Mouse (Mus musculus): ENCODE measurements around the gene Sohlh1. TPM values are rescaled to one million over a fixed set of nuclear protein-coding genes. Genes with fewer than 3 reads are reported as not detected.

Gene Sohlh1
- polyA plus RNA-seq, 1 experiment: not detected

GRCm38 (mm10) chr2:25813364-25813763 is 33.7 kb downstream of the Sohlh1 start:
- no peaks in the 10 kb centered on the region for H3K4me1 ChIP-seq (ENCODE audit: control insufficient read depth, insufficient read depth, low read length)
- H3K4me3 ChIP-seq (ENCODE audit: insufficient read depth, low read length): no peak overlapping the region
- TF ChIP-seq CTCF (IDR thresholded peaks at IDR 0.05; ENCODE audit: borderline replicate concordance, insufficient read depth, low read length): peak; percentile 5; the same call in 1 of the 2 replicates
- TF ChIP-seq POLR2A (IDR thresholded peaks at IDR 0.05; ENCODE audit: low read depth, low read length): no peak
- H3K27ac ChIP-seq (ENCODE audit: insufficient read depth, low read length): no peak overlapping the region

GRCm38 (mm10) chr2:25811711-25812110 is 35.3 kb downstream of the Sohlh1 start:
- no peak overlapping the region for H3K27ac ChIP-seq (ENCODE audit: insufficient read depth, low read length)
- H3K4me1 ChIP-seq (ENCODE audit: control insufficient read depth, insufficient read depth, low read length): no peaks in the 10 kb centered on the region
- no peak overlapping the region for H3K4me3 ChIP-seq (ENCODE audit: insufficient read depth, low read length)
- TF ChIP-seq CTCF (IDR thresholded peaks at IDR 0.05; ENCODE audit: borderline replicate concordance, insufficient read depth, low read length) (no peak), POLR2A (IDR thresholded peaks at IDR 0.05; ENCODE audit: low read depth, low read length) (no peak)

GRCm38 (mm10) chr2:25798065-25798464 is 49.0 kb downstream of the Sohlh1 start:
- Histone ChIP-seq H3K4me1 (ENCODE audit: control insufficient read depth, insufficient read depth, low read length) (no peaks in the 10 kb centered on the region; the same call in 1 of the 2 replicates), H3K27ac (ENCODE audit: insufficient read depth, low read length) (no peak overlapping the region), H3K4me3 (ENCODE audit: insufficient read depth, low read length) (no peak overlapping the region)
- TF ChIP-seq CTCF (IDR thresholded peaks at IDR 0.05; ENCODE audit: borderline replicate concordance, insufficient read depth, low read length) (no peak), POLR2A (IDR thresholded peaks at IDR 0.05; ENCODE audit: low read depth, low read length) (no peak)

- no peak overlapping the region for H3K27ac ChIP-seq (ENCODE audit: insufficient read depth, low read length)
- no peak overlapping the region for H3K4me3 ChIP-seq (ENCODE audit: insufficient read depth, low read length)
- no peaks in the 10 kb centered on the region; the same call in 1 of the 2 replicates for H3K4me1 ChIP-seq (ENCODE audit: control insufficient read depth, insufficient read depth, low read length)
- TF ChIP-seq CTCF (IDR thresholded peaks at IDR 0.05; ENCODE audit: borderline replicate concordance, insufficient read depth, low read length) (no peak), POLR2A (IDR thresholded peaks at IDR 0.05; ENCODE audit: low read depth, low read length) (no peak)
Measured at GRCm38 (mm10) chr2:25797635-25798034, 49.4 kb downstream of the Sohlh1 start.

Other genes starting within 250 kb of the Sohlh1 start
- gene Rabl6, start 238.7 kb downstream of the Sohlh1 start, polyA plus RNA-seq (2011; ENCODE audit: insufficient read length, low read depth, missing spikeins): 51.0 and 63.2 TPM in 2 replicates
- not detected in 2 replicates for gene Ccdc183, start 229.6 kb downstream of the Sohlh1 start, polyA plus RNA-seq (2011; ENCODE audit: insufficient read length, low read depth, missing spikeins)
- gene Tmem141, start 225.2 kb downstream of the Sohlh1 start, polyA plus RNA-seq (2011; ENCODE audit: insufficient read length, low read depth, missing spikeins): 17.3 and 18.3 TPM in 2 replicates
- not detected in 2 replicates for gene Fcna, start 219.2 kb downstream of the Sohlh1 start, polyA plus RNA-seq (2011; ENCODE audit: insufficient read length, low read depth, missing spikeins)
- gene Lcn8, start 194.1 kb downstream of the Sohlh1 start, polyA plus RNA-seq (2011; ENCODE audit: insufficient read length, low read depth, missing spikeins): not detected in 2 replicates
- not detected in 2 replicates for gene Lcn5, start 189.3 kb downstream of the Sohlh1 start, polyA plus RNA-seq (2011; ENCODE audit: insufficient read length, low read depth, missing spikeins)
- not detected in 2 replicates for gene Lcn6, start 170.5 kb downstream of the Sohlh1 start, polyA plus RNA-seq (2011; ENCODE audit: insufficient read length, low read depth, missing spikeins)
- not detected in 2 replicates for gene Lcn10, start 164.5 kb downstream of the Sohlh1 start, polyA plus RNA-seq (2011; ENCODE audit: insufficient read length, low read depth, missing spikeins)
- gene Obp2a, start 147.2 kb downstream of the Sohlh1 start, polyA plus RNA-seq (2011; ENCODE audit: insufficient read length, low read depth, missing spikeins): not detected in 2 replicates
- gene Bmyc, start 140.5 kb downstream of the Sohlh1 start, polyA plus RNA-seq (2011; ENCODE audit: insufficient read length, low read depth, missing spikeins): 14.4 and 21.2 TPM in 2 replicates
- gene Obp2b, start 110.2 kb downstream of the Sohlh1 start, polyA plus RNA-seq (2011; ENCODE audit: insufficient read length, low read depth, missing spikeins): not detected in 2 replicates
- not detected in 2 replicates for gene Lcn3, start 81.7 kb downstream of the Sohlh1 start, polyA plus RNA-seq (2011; ENCODE audit: insufficient read length, low read depth, missing spikeins)
- gene Lcn11, start 70.2 kb downstream of the Sohlh1 start, polyA plus RNA-seq (2011; ENCODE audit: insufficient read length, low read depth, missing spikeins): not detected in 2 replicates
- not detected in 2 replicates for gene Gm13539, start 65.0 kb downstream of the Sohlh1 start, polyA plus RNA-seq (2011; ENCODE audit: insufficient read length, low read depth, missing spikeins)
- not detected in 2 replicates for gene Glt6d1, start 31.4 kb downstream of the Sohlh1 start, polyA plus RNA-seq (2011; ENCODE audit: insufficient read length, low read depth, missing spikeins)
- not detected in 2 replicates for gene Lcn9, start 24.1 kb downstream of the Sohlh1 start, polyA plus RNA-seq (2011; ENCODE audit: insufficient read length, low read depth, missing spikeins)
- not detected in 2 replicates for gene Kcnt1, start 16.5 kb upstream of the Sohlh1 start, polyA plus RNA-seq (2011; ENCODE audit: insufficient read length, low read depth, missing spikeins)
- gene Camsap1, start 136.0 kb upstream of the Sohlh1 start, polyA plus RNA-seq (2011; ENCODE audit: insufficient read length, low read depth, missing spikeins): 52.1 and 59.0 TPM in 2 replicates
- 66.1 and 78.7 TPM in 2 replicates for gene Ubac1, start 174.5 kb upstream of the Sohlh1 start, polyA plus RNA-seq (2011; ENCODE audit: insufficient read length, low read depth, missing spikeins)

All from embryonic fibroblast, embryonic 13.5 days (primary cell).